Mouse (Mus musculus): ENCODE data around the gene Lat. TPM values are rescaled to one million over a fixed set of nuclear protein-coding genes. Genes with fewer than 3 reads are reported as not detected.
A peak's percentile ranks its signal among the peaks of the same experiment; 100 is the strongest.

The Lat gene
- polyA plus RNA-seq, 1 experiment from 2014 or later: 3.0 TPM

DNA sequence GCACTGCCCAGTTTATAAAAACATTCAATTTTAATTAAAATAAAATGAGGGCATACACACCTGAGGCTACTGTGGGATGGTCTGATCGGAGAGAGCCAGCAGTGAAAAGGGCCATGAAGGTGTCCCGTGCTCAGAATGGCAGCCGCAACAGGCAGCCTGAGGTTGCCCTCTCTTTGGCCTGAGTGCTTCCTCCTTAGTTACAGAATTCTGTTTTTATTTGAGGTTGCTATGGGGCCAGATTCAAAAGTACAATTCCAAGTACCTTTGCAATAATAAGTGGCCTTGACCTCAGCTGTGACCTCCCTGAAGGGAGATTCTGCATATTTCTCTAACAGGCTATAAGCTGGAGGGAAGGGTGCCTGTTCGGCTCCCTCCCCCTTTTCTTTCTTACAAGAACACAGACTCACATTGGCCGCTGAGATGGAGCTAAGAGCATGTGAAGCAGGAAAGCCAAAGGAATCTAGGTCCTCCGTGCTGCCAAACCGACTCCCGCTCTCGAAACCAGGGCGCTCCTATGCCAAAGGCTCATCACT lies 17.9 kb downstream of the Lat start:
- no peak for ATAC-seq (ENCODE audit: extremely low read depth, insufficient number of reproducible peaks, low FRiP score, low TSS enrichment)
- peaks cover 16% of the 10 kb centered on the region for H3K4me1 ChIP-seq
- H3K36me3 ChIP-seq: no peaks in the 10 kb centered on the region
- peak overlapping the region; percentile 31; the same call in 1 of the 2 replicates for H3K4me2 ChIP-seq
- peaks cover 13% of the 10 kb centered on the region; the same call in 1 of the 2 replicates for H3K27me3 ChIP-seq (replicated peaks)
- no peak overlapping the region for H3K27ac ChIP-seq (replicated peaks)
- no peak overlapping the region for H3K9ac ChIP-seq
- H3K4me3 ChIP-seq: no peak overlapping the region
- WGBS: 43% methylated on average over 10 of the region's 10 CpGs
- H3K9me3 ChIP-seq: no peaks in the 10 kb centered on the region

DNA sequence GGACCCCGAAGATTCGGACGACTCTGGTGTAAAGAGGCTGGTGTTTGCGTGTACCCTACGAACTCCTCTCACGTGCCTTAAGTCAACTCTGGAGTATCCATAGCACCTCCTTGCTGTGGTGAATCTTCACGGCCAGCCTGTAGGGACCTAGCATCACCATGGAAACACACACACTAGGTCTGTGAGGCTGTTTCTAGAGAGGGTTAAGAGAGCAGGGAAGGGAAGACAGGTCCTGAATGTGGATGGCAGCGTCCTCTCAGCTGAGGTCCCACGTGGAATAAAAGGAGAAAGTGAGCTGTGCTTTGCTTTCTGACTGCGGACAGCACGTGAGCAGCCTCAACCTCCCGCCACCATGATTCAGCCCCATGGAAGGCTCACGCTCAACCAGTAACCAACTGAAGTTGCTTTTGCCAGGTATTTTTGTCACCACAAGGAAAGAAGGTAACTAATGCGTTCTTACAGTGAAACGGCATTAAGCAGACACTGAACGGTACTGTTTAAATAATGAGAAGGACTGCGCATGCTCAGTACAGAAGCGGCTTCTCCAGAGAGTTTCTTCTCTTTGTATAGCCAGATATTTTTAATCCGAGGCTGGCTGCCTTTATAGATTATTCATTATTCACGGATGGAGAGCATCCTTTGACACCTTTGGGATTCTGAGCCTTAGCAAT lies 18.5 kb downstream of the Lat start:
- no peaks in the 10 kb centered on the region for H3K9me3 ChIP-seq
- H3K36me3 ChIP-seq: no peaks in the 10 kb centered on the region
- peak overlapping the region; percentile 31 for H3K4me2 ChIP-seq
- H3K27me3 ChIP-seq (replicated peaks): peaks cover 13% of the 10 kb centered on the region; the same call in 1 of the 2 replicates
- peaks cover 12% of the 10 kb centered on the region for H3K4me1 ChIP-seq
- H3K4me3 ChIP-seq: no peak overlapping the region
- H3K9ac ChIP-seq: no peak overlapping the region
- H3K27ac ChIP-seq (replicated peaks): no peak overlapping the region
- no peak for ATAC-seq (ENCODE audit: extremely low read depth, insufficient number of reproducible peaks, low FRiP score, low TSS enrichment)
- WGBS: 63% methylated on average over 20 of the region's 20 CpGs

DNA sequence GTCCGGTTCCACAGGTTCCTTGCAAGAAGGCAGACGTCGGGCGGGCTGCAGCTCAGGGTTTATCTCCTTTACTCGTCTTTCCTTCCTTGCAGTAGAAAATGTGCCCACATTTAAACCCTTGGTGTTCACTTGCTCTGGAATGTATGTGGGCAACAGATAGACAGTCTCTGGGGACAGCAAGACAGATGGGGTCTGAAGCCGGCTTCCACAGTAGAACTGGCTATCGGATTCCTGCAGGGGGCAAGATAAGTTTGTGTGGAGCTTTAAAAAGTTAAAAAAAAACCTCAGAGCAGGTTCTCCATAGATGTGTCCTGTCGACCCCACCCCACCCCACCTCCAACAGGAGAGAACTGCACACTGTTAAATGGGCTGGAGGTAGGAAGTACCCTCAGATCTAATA lies 21.1 kb downstream of the Lat start:
- no peak overlapping the region for H3K27ac ChIP-seq (replicated peaks)
- no peaks in the 10 kb centered on the region for H3K36me3 ChIP-seq
- H3K27me3 ChIP-seq (replicated peaks): peaks cover 13% of the 10 kb centered on the region; the same call in 1 of the 2 replicates
- H3K9me3 ChIP-seq: no peaks in the 10 kb centered on the region
- WGBS: 36% methylated on average over 8 of the region's 8 CpGs
- ATAC-seq (ENCODE audit: extremely low read depth, insufficient number of reproducible peaks, low FRiP score, low TSS enrichment): no peak
- H3K4me3 ChIP-seq: no peak overlapping the region
- no peak overlapping the region for H3K4me2 ChIP-seq
- no peaks in the 10 kb centered on the region for H3K4me1 ChIP-seq
- H3K9ac ChIP-seq: no peak overlapping the region

DNA sequence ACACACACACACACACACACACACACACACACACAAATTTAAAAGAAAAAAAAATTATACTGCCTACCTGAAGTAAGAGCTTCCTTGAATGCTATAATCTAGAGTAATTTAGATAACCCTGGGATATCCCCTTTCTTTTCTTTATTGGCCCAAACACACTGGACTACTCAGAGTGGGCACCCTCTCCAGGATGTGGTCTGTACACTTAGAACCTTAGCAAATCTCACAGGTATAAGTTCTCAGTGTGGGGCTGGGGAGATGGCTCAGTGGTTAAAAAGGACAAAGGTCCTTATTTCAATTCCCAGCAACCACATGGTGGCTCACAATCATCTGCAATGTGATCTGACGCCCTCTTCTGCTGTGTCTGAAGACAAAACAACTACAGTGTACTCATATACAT lies 22.3 kb downstream of the Lat start:
- Histone ChIP-seq H3K27me3 (replicated peaks) (peaks cover 13% of the 10 kb centered on the region; the same call in 1 of the 2 replicates), H3K36me3 (no peaks in the 10 kb centered on the region), H3K4me3 (no peak overlapping the region), H3K9ac (no peak overlapping the region), H3K27ac (replicated peaks) (no peak overlapping the region), H3K9me3 (no peaks in the 10 kb centered on the region), H3K4me2 (no peak overlapping the region), H3K4me1 (no peaks in the 10 kb centered on the region)
- WGBS: 39% methylated on average over 1 of the region's 1 CpGs
- ATAC-seq (ENCODE audit: extremely low read depth, insufficient number of reproducible peaks, low FRiP score, low TSS enrichment): no peak

DNA sequence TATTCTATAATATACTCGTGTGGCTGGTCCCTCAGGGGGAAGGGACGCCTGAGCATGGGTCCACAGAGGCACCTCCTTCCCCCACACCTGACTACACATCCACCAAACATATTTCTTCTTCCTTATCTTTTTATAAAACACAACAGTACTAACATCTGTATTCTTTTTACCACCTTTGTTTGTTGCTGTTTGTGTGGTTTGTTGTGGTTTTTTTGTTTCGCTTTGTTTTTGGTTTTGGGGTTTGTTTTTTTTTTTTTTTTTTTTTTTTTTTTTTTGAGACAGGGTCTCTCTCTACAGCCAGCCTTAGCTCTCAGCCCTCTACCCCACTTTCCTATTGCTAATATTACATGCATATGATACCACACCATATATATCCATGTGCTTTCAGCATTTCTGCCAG lies 23.4 kb downstream of the Lat start:
- Histone ChIP-seq H3K36me3 (no peaks in the 10 kb centered on the region), H3K27ac (replicated peaks) (no peak overlapping the region), H3K4me3 (no peak overlapping the region), H3K9ac (no peak overlapping the region), H3K9me3 (no peaks in the 10 kb centered on the region), H3K4me2 (no peak overlapping the region), H3K27me3 (replicated peaks) (peaks cover 12% of the 10 kb centered on the region; the same call in 1 of the 2 replicates), H3K4me1 (0 out of 2 replicates have a peak, but pooled peaks cover under 1% of the 10 kb centered on the region)
- ATAC-seq (ENCODE audit: extremely low read depth, insufficient number of reproducible peaks, low FRiP score, low TSS enrichment): no peak
- 52% methylated on average over 3 of the region's 3 CpGs for WGBS

DNA sequence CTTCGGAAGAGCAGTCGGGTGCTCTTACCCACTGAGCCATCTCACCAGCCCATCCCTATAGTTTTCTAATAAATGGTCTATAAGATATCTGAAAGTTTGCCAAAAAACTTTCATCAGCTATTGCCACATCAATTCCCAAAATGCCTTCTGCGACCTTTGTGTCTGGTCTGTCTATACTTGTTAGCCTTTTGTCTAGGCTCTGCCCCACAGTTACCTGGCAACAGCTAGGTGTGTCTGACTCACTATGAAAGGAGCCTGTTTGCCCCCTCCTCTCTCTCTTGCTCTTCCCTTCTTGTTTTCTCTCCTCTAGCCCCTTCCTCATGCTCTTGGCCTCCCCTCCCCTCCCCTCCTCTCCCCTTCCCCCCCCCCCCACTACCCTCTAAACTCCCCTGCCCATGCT lies 23.8 kb downstream of the Lat start:
- Histone ChIP-seq H3K9ac (no peak overlapping the region), H3K4me1 (peaks cover 5% of the 10 kb centered on the region; the same call in 1 of the 2 replicates), H3K27me3 (replicated peaks) (peaks cover 8% of the 10 kb centered on the region; the same call in 1 of the 2 replicates), H3K4me2 (no peak overlapping the region), H3K27ac (replicated peaks) (no peak overlapping the region), H3K9me3 (no peaks in the 10 kb centered on the region), H3K36me3 (no peaks in the 10 kb centered on the region), H3K4me3 (no peak overlapping the region)
- no peak for ATAC-seq (ENCODE audit: extremely low read depth, insufficient number of reproducible peaks, low FRiP score, low TSS enrichment)
- 58% methylated on average over 3 of the region's 3 CpGs for WGBS

DNA sequence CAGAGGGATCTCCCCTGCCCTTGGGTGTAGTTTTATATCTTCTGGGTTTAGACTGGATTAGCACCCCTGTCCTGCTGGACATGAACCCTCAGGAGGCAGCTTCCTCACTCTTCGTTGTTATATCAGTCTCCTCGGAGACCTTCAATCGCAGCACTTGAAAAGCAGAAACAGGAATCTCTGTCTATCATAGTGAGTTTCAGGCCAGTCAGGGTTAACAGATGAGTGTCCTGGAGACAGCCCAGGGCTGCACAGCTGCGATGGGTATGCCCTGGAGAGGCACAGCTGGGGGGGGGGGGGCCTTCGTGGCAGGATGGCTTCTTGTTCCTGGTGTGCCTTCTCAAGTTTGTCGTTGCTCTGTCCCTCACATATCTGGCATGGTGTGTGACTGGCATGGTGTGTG lies 28.5 kb downstream of the Lat start:
- H3K9ac ChIP-seq: 0 out of 2 replicates have a peak overlapping the region, but pooled peaks have one; percentile 25

DNA sequence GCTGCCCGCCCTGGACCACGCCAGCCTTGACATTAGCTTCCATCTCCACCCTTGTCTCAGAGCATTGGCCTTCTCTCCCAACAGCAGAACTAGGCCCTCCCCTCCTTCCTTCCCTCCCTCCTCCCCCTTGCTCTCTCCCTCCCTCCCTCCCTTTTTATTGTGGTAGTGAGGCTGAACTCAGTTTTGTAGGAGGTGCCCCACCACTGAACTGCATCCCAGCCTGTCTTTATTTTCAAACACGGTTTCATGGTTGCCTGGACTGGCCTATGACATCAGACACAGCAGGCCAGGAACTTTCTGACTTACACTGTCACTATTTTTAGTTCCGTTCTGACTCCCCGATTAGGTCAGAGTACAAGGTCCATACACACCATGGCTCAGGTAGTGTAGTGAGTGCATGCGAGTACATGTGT lies 29.2 kb downstream of the Lat start:
- WGBS: 42% methylated on average over 6 of the region's 6 CpGs
- H3K27me3 ChIP-seq (replicated peaks): no peaks in the 10 kb centered on the region
- H3K9me3 ChIP-seq: no peaks in the 10 kb centered on the region
- no peak overlapping the region for H3K4me2 ChIP-seq
- H3K36me3 ChIP-seq: no peaks in the 10 kb centered on the region
- H3K9ac ChIP-seq: 0 out of 2 replicates have a peak overlapping the region, but pooled peaks have one; percentile 25
- no peak for ATAC-seq (ENCODE audit: extremely low read depth, insufficient number of reproducible peaks, low FRiP score, low TSS enrichment)
- H3K4me1 ChIP-seq: peaks cover 13% of the 10 kb centered on the region; the same call in 1 of the 2 replicates
- no peak overlapping the region for H3K4me3 ChIP-seq
- H3K27ac ChIP-seq (replicated peaks): peak overlapping the region; percentile 33; the same call in 1 of the 2 replicates

More for the DNA sequence above, 28.5 kb downstream of the Lat start:
- H3K4me3 ChIP-seq: no peak overlapping the region
- H3K4me2 ChIP-seq: no peak overlapping the region
- no peaks in the 10 kb centered on the region for H3K36me3 ChIP-seq
- ATAC-seq (ENCODE audit: extremely low read depth, insufficient number of reproducible peaks, low FRiP score, low TSS enrichment): no peak
- WGBS: 21% methylated on average over 6 of the region's 6 CpGs
- H3K9me3 ChIP-seq: no peaks in the 10 kb centered on the region
- peaks cover 13% of the 10 kb centered on the region; the same call in 1 of the 2 replicates for H3K4me1 ChIP-seq
- H3K27me3 ChIP-seq (replicated peaks): no peaks in the 10 kb centered on the region
- no peak overlapping the region; the same call in 1 of the 2 replicates for H3K27ac ChIP-seq (replicated peaks)

DNA sequence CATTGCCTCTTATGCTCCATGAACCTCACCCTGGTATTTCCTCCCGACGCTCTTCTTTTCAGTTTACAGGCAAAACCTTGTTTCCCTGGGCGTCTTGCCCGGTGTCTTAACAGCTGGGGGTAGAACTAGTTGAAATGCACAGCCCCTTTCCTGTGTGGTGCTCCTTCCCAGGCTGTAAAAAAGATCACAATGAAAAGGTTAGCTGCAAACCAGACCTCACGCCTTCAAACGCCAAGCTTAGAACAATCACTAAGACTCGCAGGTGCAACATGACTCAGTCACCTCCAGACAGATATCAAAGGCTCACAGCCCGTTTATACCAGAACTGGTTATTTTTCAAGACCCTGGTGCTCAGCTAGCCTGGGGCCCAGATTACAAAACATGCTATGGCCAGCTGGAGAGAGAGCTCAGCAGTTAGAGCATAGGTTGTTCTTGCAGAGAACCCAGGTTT lies 29.8 kb downstream of the Lat start:
- H3K27me3 ChIP-seq (replicated peaks): no peaks in the 10 kb centered on the region
- no peak for ATAC-seq (ENCODE audit: extremely low read depth, insufficient number of reproducible peaks, low FRiP score, low TSS enrichment)

DNA sequence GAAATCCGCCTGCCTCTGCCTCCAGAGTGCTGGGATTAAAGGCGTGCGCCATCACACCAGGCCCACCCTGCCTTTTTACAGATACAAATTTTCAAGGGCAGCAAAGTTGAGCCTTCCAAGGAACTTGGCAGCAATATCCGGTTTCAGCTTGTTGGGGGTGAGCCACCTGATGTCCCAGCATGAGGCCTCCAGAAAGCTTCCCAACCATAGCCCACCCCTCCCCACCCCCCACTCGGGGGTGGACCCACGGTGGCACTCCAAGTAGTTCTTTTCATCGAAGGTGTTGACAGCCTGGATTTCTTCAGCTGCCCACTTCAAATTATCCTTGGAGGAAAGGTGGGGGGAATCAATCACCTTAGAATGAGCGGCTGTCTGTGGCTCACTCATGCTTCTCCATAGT lies 30.5 kb downstream of the Lat start:
- Histone ChIP-seq H3K36me3 (no peaks in the 10 kb centered on the region), H3K4me1 (peaks cover 13% of the 10 kb centered on the region; the same call in 1 of the 2 replicates), H3K4me2 (no peak overlapping the region), H3K9ac (no peak overlapping the region), H3K4me3 (no peak overlapping the region), H3K9me3 (no peaks in the 10 kb centered on the region), H3K27me3 (replicated peaks) (no peaks in the 10 kb centered on the region), H3K27ac (replicated peaks) (peak overlapping the region; percentile 48; the same call in 1 of the 2 replicates)
- ATAC-seq (ENCODE audit: extremely low read depth, insufficient number of reproducible peaks, low FRiP score, low TSS enrichment): no peak
- 76% methylated on average over 8 of the region's 8 CpGs for WGBS

More for the DNA sequence above, 29.8 kb downstream of the Lat start:
- Histone ChIP-seq H3K9ac (no peak overlapping the region), H3K4me1 (peaks cover 13% of the 10 kb centered on the region; the same call in 1 of the 2 replicates), H3K9me3 (no peaks in the 10 kb centered on the region), H3K4me2 (no peak overlapping the region), H3K36me3 (no peaks in the 10 kb centered on the region), H3K27ac (replicated peaks) (peak overlapping the region; percentile 33; the same call in 1 of the 2 replicates), H3K4me3 (no peak overlapping the region)
- WGBS: 67% methylated on average over 8 of the region's 8 CpGs

DNA sequence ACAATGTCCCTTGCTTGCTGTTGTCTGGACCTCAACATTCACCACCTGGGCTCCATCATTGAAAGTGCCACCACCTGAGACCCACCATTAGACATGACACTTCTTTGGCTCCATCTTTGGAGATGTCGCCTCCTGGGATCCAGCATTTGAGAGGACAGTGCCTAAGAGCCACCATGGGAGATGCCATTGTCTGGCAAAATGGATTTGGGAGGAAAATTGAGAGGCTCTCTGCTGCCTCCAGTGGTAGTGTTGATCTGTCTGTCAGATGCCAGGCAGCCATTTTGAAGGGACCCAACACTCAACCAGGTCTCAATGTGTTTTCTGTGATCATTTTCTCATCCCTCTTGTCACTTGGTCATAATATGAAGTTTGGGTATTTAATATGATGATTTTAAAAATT lies 33.8 kb downstream of the Lat start:
- H3K36me3 ChIP-seq: no peaks in the 10 kb centered on the region
- H3K4me3 ChIP-seq: no peak overlapping the region
- H3K4me1 ChIP-seq: peaks cover 9% of the 10 kb centered on the region; the same call in 1 of the 2 replicates
- no peak overlapping the region for H3K9ac ChIP-seq
- H3K9me3 ChIP-seq: no peaks in the 10 kb centered on the region
- no peaks in the 10 kb centered on the region for H3K27me3 ChIP-seq (replicated peaks)
- H3K4me2 ChIP-seq: no peak overlapping the region
- 85% methylated on average over 1 of the region's 1 CpGs for whole genome bisulfite sequencing
- ATAC-seq (ENCODE audit: extremely low read depth, insufficient number of reproducible peaks, low FRiP score, low TSS enrichment): no peak
- no peak overlapping the region for H3K27ac ChIP-seq (replicated peaks)
